Mouse (Mus musculus) activated CD4-positive, CD25-positive, alpha-beta regulatory T cell, adult 9 weeks (primary cell): Measurements from ENCODE around the gene Pramef20. TPM values are rescaled to one million over a fixed set of nuclear protein-coding genes. Genes with fewer than 3 reads are reported as not detected.

Source experiments
- polyA plus RNA-seq: library from polyadenylated mRNA; unstranded; fragments of 100-300 nt; shearing (Covaris generic); gene quantifications from one replicate; pipeline ENCODE4 v1.2.1, GENCODE M21; 2017

Pramef20 gene
- polyA plus RNA-seq: not detected

DNA sequence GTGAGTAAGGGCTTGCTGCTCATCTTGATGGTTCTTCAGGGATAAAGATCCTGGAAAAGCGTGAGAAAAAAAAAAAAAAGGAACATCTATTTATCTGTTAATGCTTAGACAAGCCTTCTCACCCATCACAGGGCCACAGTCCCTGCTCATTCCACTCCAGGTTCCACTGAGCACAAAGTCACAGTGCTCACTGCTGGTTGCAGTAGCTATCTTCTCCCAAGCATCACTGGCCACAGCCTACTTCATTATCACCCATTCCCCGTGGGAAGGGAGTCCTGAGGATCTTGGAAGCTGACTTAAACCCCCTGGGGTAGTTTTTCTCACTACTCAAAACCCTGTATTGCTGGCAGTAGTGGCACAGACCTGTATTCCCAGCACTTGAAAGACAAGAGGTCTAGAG, at the start of gene Pramef20:
TSS of gene Pramef20 (minus strand) at position 23 of the 400 bp plus-strand sequence.

DNA sequence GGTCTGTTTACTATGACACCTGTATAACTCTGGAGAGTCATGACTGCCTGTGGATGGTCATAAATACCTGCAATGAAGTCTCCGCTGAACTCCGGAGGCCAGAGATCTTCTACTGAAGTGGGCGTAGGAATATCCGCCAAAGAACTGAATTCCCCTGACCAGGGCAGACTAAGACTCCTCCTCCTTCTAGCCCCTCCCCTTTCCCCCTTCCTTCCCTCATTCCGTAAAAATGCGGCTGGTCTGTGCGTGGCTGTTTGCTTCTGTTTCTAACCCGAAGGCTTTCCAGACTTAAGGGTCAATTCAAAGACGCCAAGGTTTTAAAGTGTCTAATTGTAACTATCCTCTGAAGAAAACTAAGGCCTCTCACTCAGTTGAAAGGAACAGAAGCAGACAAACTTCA, 30.6 kb upstream of the Pramef20 start, which contains the start of gene Pramef12:
TSS of gene Pramef12 (minus strand) at position 175 of the 400 bp plus-strand sequence.

DNA sequence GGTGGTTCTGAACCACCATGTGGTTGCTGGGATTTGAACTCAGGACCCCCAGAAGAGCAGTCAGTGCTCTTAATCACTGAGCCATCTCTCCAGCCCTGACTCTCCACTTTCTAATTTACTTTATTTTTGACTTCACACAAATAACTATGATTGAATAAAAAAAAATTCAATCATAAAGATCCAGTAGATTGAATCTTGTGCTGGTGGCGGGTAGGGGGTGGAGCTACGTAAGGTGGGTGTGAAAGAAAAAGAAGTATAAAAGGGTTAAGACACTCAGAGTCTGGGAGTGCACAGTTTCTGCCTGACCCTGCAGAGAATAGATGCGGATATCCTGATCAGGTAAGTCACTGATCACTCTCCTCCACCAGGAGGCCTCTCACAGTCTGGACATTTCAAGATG, 20.1 kb downstream of the Pramef20 start, which contains the start of gene Gm13119:
TSS of gene Gm13119 (plus strand) at position 301 of the 400 bp plus-strand sequence.

DNA sequence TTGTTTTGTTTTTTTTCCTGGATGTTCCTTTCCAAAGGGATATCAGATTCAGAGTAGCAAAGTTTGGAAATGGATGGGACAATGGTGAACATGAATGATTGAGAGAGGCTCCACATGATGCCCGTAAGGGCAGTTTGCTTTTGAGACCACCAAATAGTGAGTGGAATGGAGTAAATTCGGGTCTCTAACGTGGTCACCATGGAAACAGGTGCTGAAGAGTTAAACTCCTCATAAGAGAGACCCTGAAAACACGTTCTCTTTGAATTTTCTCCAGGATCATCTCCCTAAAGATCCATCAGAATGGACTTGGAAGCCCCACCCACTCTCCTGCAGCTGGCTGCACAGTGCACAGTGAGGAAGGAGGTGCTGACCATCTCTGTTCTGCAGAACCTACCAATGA, 47.8 kb downstream of the Pramef20 start, which contains the start of gene Gm13128:
TSS of gene Gm13128 (plus strand) at position 301 of the 400 bp plus-strand sequence.

Other genes starting within 250 kb of the Pramef20 start
- gene Oog3, start 215.3 kb downstream of the Pramef20 start, polyA plus RNA-seq: not detected
- not detected for gene Oog2, start 187.2 kb downstream of the Pramef20 start, polyA plus RNA-seq
- not detected for gene C87977, start 164.6 kb downstream of the Pramef20 start, polyA plus RNA-seq
- not detected for gene Pramel5, start 97.4 kb downstream of the Pramef20 start, polyA plus RNA-seq
- not detected for gene Gm13128, start 47.7 kb downstream of the Pramef20 start, polyA plus RNA-seq
- gene Gm13119, start 20.0 kb downstream of the Pramef20 start, polyA plus RNA-seq: not detected
- not detected for gene Pramef12, start 30.5 kb upstream of the Pramef20 start, polyA plus RNA-seq
- not detected for gene 1700012P22Rik, start 60.8 kb upstream of the Pramef20 start, polyA plus RNA-seq
- not detected for gene Gm9944, start 75.4 kb upstream of the Pramef20 start, polyA plus RNA-seq
- not detected for gene Aadacl3, start 85.8 kb upstream of the Pramef20 start, polyA plus RNA-seq
- not detected for gene 9430007A20Rik, start 141.9 kb upstream of the Pramef20 start, polyA plus RNA-seq
- not detected for gene Gm13124, start 187.2 kb upstream of the Pramef20 start, polyA plus RNA-seq
- not detected for gene Aadacl4, start 235.8 kb upstream of the Pramef20 start, polyA plus RNA-seq